Mouse (Mus musculus): ENCODE data around the gene Sacs. TPM values are rescaled to one million over a fixed set of nuclear protein-coding genes. Genes with fewer than 3 reads are reported as not detected.

Sacs gene
- polyA plus RNA-seq, 1 experiment, result 2.7 TPM

DNA sequence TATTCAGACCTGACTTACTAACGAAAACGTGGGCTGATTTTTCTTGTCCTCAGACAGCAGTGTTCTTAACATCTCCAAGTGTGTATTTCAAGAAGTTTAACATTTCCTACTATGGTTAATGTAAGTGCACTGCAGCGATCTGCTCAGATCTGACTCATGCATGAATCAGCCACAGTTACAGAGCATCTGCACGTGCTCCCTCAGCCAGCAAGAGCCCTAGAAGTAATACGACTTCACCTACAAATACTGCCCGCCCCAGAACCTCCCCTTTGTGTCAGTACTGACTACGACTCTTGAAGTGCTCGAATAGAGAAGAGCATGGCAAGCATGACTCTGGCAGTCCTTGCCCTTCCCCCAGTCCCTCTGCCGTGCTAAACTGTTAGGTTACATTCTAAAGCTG, 100.5 kb downstream of the Sacs start:
- H3K27me3 ChIP-seq (ENCODE audit: control insufficient read depth, insufficient read depth, insufficient read length), result no peaks in the 10 kb centered on the region

DNA sequence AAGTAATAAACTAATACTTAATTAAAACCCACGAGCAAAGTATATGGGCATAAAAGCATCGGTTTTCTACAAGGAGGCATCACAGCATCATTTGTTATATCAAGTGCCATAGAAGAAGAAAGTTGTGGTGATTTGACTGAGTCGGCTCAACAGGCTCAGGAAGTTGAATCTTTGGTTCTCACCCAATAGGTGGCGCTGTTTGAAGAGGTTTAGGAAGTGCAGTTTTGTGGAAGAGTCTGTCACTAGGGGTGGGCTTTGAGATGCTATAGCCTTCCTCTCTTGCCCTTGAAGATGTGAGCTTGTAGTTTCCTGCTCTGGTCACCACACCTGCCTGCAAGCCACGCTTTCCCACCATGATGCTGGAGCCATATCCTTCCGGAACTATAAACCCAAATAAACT, 104.4 kb downstream of the Sacs start:
- H3K79me3 ChIP-seq (ENCODE audit: low read depth), result no peaks in the 10 kb centered on the region
- TF ChIP-seq USF1 (IDR thresholded peaks at IDR 0.05; ENCODE audit: low read depth) (no peak), CEBPB (IDR thresholded peaks at IDR 0.05; ENCODE audit: low read depth) (no peak), MYOD1 (IDR thresholded peaks at IDR 0.05; ENCODE audit: control insufficient read depth, insufficient read length, low read depth) (no peak), MAX (IDR thresholded peaks at IDR 0.05) (no peak), FOSL1 (IDR thresholded peaks at IDR 0.05; ENCODE audit: insufficient read depth, low read length, poor library complexity, severe bottlenecking) (no peak), CTCF (IDR thresholded peaks at IDR 0.05; ENCODE audit: control insufficient read depth, insufficient read depth, insufficient read length) (no peak), MYOG (IDR thresholded peaks at IDR 0.05; ENCODE audit: control insufficient read depth, extremely low read depth, insufficient read length) (no peak)
- H3K79me2 ChIP-seq (ENCODE audit: control insufficient read depth, insufficient read depth), result no peaks in the 10 kb centered on the region
- H3K27me3 ChIP-seq (ENCODE audit: control insufficient read depth, insufficient read depth, insufficient read length), result no peaks in the 10 kb centered on the region
- H3K36me3 ChIP-seq (ENCODE audit: control insufficient read depth, insufficient read depth), result no peaks in the 10 kb centered on the region
- H3K4me3 ChIP-seq (ENCODE audit: insufficient read depth, poor library complexity, severe bottlenecking), result no peak overlapping the region
- H3ac ChIP-seq (ENCODE audit: control insufficient read depth, insufficient read length, low read depth), result no peak overlapping the region

More for the DNA sequence above, 100.5 kb downstream of the Sacs start:
- TF ChIP-seq FOSL1 (IDR thresholded peaks at IDR 0.05; ENCODE audit: insufficient read depth, low read length, poor library complexity, severe bottlenecking) (peak; percentile 89), USF1 (IDR thresholded peaks at IDR 0.05; ENCODE audit: low read depth) (peak; percentile 76), MYOD1 (IDR thresholded peaks at IDR 0.05; ENCODE audit: control insufficient read depth, insufficient read length, low read depth) (no peak), MAX (IDR thresholded peaks at IDR 0.05) (peak; percentile 96), CEBPB (IDR thresholded peaks at IDR 0.05; ENCODE audit: low read depth) (no peak), MYOG (IDR thresholded peaks at IDR 0.05; ENCODE audit: control insufficient read depth, extremely low read depth, insufficient read length) (no peak), CTCF (IDR thresholded peaks at IDR 0.05; ENCODE audit: control insufficient read depth, insufficient read depth, insufficient read length) (no peak)
- H3K36me3 ChIP-seq (ENCODE audit: control insufficient read depth, insufficient read depth), result no peaks in the 10 kb centered on the region
- no peak overlapping the region for H3ac ChIP-seq (ENCODE audit: control insufficient read depth, insufficient read length, low read depth)
- no peaks in the 10 kb centered on the region for H3K79me2 ChIP-seq (ENCODE audit: control insufficient read depth, insufficient read depth)
- no peaks in the 10 kb centered on the region for H3K79me3 ChIP-seq (ENCODE audit: low read depth)
- no peak overlapping the region for H3K4me3 ChIP-seq (ENCODE audit: insufficient read depth, poor library complexity, severe bottlenecking)

DNA sequence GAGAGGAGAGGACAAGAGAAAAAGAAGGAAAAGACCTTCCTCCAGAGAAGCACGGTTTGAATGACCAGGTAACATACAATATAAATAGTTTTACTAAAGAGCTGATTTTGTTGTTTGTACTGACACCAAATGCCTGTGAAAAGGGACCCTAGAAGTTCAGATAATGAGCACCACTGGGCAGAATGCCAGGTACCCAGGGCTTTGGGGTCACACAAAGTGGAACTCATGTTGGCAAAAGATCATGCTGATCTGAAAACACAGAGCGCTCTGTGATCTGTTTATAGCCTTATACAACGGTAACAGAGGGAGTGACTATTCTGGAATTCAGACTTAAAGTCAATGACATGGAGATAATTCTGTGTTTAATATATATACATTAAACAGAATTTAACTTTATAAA, 108.2 kb downstream of the Sacs start:
- H3ac ChIP-seq (ENCODE audit: control insufficient read depth, insufficient read length, low read depth), result no peak overlapping the region
- no peak overlapping the region for H3K4me3 ChIP-seq (ENCODE audit: insufficient read depth, poor library complexity, severe bottlenecking)
- H3K27me3 ChIP-seq (ENCODE audit: control insufficient read depth, insufficient read depth, insufficient read length), result no peaks in the 10 kb centered on the region
- TF ChIP-seq FOSL1 (IDR thresholded peaks at IDR 0.05; ENCODE audit: insufficient read depth, low read length, poor library complexity, severe bottlenecking) (no peak), MAX (IDR thresholded peaks at IDR 0.05) (no peak), CEBPB (IDR thresholded peaks at IDR 0.05; ENCODE audit: low read depth) (no peak), CTCF (IDR thresholded peaks at IDR 0.05; ENCODE audit: control insufficient read depth, insufficient read depth, insufficient read length) (no peak), MYOG (IDR thresholded peaks at IDR 0.05; ENCODE audit: control insufficient read depth, extremely low read depth, insufficient read length) (no peak), USF1 (IDR thresholded peaks at IDR 0.05; ENCODE audit: low read depth) (no peak), MYOD1 (IDR thresholded peaks at IDR 0.05; ENCODE audit: control insufficient read depth, insufficient read length, low read depth) (no peak)
- H3K36me3 ChIP-seq (ENCODE audit: control insufficient read depth, insufficient read depth), result no peaks in the 10 kb centered on the region
- H3K79me3 ChIP-seq (ENCODE audit: low read depth), result no peaks in the 10 kb centered on the region
- H3K79me2 ChIP-seq (ENCODE audit: control insufficient read depth, insufficient read depth), result no peaks in the 10 kb centered on the region

DNA sequence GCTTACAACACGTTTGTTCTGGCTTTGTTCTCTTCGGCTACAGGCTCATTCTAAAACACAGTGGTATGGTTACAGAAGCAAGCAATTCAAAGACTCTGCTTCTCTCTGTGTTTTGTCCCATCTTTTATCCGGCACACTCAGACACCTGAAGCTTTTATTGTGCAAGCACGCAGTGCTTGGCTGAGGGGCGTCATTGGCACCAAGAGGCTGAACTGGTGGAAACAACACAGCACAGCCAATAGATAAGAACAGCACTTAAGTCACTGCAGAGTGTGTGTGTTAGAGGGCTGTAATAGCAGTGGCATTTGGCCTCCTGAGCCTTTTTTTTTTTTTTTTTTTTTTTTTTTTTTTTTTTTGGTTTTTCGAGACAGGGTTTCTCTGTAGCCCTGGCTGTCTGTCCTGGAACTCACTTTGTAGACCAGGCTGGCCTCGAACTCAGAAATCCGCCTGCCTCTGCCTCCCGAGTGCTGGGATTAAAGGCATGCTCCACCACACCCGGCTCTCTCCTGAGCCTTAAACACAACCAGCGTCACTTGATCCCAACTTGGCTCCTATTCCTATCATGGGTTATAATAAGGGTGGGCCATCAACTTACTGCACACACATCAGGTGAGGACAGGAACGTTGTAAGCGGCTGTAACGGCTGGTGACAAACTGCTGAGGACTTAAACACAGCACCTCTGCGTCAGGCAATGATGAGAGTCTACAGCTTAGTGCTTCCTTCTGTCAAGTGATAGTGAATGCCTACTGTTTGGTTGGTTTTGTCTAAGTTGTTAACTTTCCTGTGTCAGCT, 114.5 kb downstream of the Sacs start:
- Histone ChIP-seq H3ac (ENCODE audit: control insufficient read depth, insufficient read length, low read depth) (no peak overlapping the region), H3K79me2 (ENCODE audit: control insufficient read depth, insufficient read depth) (no peaks in the 10 kb centered on the region), H3K27me3 (ENCODE audit: control insufficient read depth, insufficient read depth, insufficient read length) (no peaks in the 10 kb centered on the region), H3K79me3 (ENCODE audit: low read depth) (no peaks in the 10 kb centered on the region), H3K36me3 (ENCODE audit: control insufficient read depth, insufficient read depth) (no peaks in the 10 kb centered on the region), H3K4me3 (ENCODE audit: insufficient read depth, poor library complexity, severe bottlenecking) (no peak overlapping the region)
- TF ChIP-seq FOSL1 (IDR thresholded peaks at IDR 0.05; ENCODE audit: insufficient read depth, low read length, poor library complexity, severe bottlenecking) (no peak), MAX (IDR thresholded peaks at IDR 0.05) (no peak), CTCF (IDR thresholded peaks at IDR 0.05; ENCODE audit: control insufficient read depth, insufficient read depth, insufficient read length) (no peak), CEBPB (IDR thresholded peaks at IDR 0.05; ENCODE audit: low read depth) (no peak), MYOG (IDR thresholded peaks at IDR 0.05; ENCODE audit: control insufficient read depth, extremely low read depth, insufficient read length) (no peak), MYOD1 (IDR thresholded peaks at IDR 0.05; ENCODE audit: control insufficient read depth, insufficient read length, low read depth) (no peak), USF1 (IDR thresholded peaks at IDR 0.05; ENCODE audit: low read depth) (no peak)

DNA sequence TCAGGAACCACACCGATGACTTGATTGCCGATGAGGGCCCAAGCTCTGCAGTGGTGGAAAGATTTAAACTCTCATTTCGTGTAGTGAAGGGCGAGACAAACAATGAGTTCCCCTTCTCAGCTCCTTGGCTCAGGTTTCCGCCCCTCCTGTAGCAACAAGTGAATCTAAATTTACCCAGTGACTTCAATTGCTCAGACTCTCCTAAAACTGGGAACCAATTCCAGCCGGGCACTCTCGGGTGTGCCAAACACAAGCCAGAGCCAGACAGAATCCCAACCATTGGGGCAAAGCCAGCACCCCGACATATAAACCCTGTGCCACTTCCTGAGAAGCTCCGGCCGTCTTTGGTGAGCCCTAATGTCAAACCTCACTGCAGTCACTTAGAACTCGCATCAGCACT, 120.1 kb downstream of the Sacs start, which contains the start of gene Sgcg:
TSS of gene Sgcg (minus strand) at position 139 of the 400 bp plus-strand sequence.
- no peaks in the 10 kb centered on the region for H3K36me3 ChIP-seq (ENCODE audit: control insufficient read depth, insufficient read depth)
- TF ChIP-seq MAX (IDR thresholded peaks at IDR 0.05), result no peak
- no peak for TF ChIP-seq USF1 (IDR thresholded peaks at IDR 0.05; ENCODE audit: low read depth)
- TF ChIP-seq FOSL1 (IDR thresholded peaks at IDR 0.05; ENCODE audit: insufficient read depth, low read length, poor library complexity, severe bottlenecking), result no peak
- no peak for TF ChIP-seq CTCF (IDR thresholded peaks at IDR 0.05; ENCODE audit: control insufficient read depth, insufficient read depth, insufficient read length)
- no peak for TF ChIP-seq MYOD1 (IDR thresholded peaks at IDR 0.05; ENCODE audit: control insufficient read depth, insufficient read length, low read depth)
- no peak for TF ChIP-seq CEBPB (IDR thresholded peaks at IDR 0.05; ENCODE audit: low read depth)
- no peak for TF ChIP-seq MYOG (IDR thresholded peaks at IDR 0.05; ENCODE audit: control insufficient read depth, extremely low read depth, insufficient read length)
- H3ac ChIP-seq (ENCODE audit: control insufficient read depth, insufficient read length, low read depth), result no peak within 1 kb of the TSS
- no peaks in the 10 kb centered on the region for H3K79me3 ChIP-seq (ENCODE audit: low read depth)
- H3K27me3 ChIP-seq (ENCODE audit: control insufficient read depth, insufficient read depth, insufficient read length), result no peaks in the 10 kb centered on the region
- no peaks in the 10 kb centered on the region for H3K79me2 ChIP-seq (ENCODE audit: control insufficient read depth, insufficient read depth)
- no peak within 1 kb of the TSS for H3K4me3 ChIP-seq (ENCODE audit: insufficient read depth, poor library complexity, severe bottlenecking)

Measured in C2C12 (cell line).